Mouse (Mus musculus) megakaryocyte, adult 5-6 weeks (primary cell): ENCODE data around the gene Raver2. TPM values are rescaled to one million over a fixed set of nuclear protein-coding genes. Genes with fewer than 3 reads are reported as not detected.

Experiments
- ATAC-seq: 2 replicates; pipeline ENCODE4 v1.8.0; 2016; ENCODE audit warnings: mild to moderate bottlenecking, inconsistent platforms; ENCODE audit not compliant: poor library complexity, severe bottlenecking
- total RNA-seq, 2 experiments: library from RNA; stranded (forward) in 1 of 2; stranded (reverse) in 1 of 2; fragments of 153-499, 151-499 nt in 1 of 2; fragments of 221-1000, 200-1000 nt in 1 of 2; gene quantifications; 2 replicates each; pipeline versions ENCODE4 v1.2.3 to v1.2.4; 2015 to 2017

Gene Raver2
- total RNA-seq, 2 experiments from 2014 or later: 0.18 TPM; not detected in 1

DNA sequence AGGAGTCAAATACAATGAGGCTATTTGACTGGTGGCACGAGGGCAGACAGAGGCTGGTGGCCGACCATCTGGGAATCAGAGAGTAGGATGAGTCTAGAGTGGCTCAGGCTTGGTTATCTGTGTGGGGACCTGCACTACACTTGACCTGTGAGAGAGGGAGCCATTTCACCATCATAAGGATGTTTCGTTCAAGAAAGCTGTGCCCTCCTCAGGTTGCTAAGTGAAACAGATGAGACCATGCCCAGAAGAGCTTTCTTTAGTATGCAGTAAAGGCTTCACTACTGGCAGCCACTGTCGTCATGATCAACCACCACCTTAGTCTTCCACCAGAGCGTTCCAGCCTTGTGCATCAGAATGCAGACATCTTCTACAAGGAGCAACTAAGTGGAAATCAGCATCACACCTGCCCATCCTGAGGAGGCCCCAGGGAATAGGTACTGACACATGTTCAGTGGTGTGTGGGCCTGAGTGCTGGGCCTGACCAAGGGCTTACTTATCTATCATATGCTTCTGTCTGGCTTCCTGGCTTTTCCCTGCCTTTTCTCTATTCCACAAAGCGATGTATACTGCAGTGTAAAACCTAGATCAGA is 99.5 kb downstream of the Raver2 start:
- ATAC-seq: peak; percentile 61

DNA sequence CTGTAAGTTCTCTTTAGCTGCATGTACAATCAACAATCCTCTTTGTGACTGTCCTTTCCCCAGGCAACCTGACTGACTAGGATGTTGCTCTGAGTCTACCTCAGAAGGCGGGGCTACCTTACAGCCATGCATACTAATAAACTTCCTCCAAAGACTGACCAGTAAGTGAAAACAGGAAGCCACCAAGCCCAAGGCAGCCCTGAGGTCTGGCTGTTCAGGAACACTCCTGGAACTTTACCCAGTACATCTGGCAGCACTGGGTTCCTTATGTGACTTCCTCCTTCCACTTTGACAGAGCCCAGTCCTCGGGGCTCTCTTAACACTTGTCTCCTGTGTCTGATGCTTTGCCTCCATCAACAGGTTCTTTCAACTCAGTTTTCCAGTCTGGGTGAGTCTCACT is 104.0 kb downstream of the Raver2 start:
- ATAC-seq: peak; percentile 85

DNA sequence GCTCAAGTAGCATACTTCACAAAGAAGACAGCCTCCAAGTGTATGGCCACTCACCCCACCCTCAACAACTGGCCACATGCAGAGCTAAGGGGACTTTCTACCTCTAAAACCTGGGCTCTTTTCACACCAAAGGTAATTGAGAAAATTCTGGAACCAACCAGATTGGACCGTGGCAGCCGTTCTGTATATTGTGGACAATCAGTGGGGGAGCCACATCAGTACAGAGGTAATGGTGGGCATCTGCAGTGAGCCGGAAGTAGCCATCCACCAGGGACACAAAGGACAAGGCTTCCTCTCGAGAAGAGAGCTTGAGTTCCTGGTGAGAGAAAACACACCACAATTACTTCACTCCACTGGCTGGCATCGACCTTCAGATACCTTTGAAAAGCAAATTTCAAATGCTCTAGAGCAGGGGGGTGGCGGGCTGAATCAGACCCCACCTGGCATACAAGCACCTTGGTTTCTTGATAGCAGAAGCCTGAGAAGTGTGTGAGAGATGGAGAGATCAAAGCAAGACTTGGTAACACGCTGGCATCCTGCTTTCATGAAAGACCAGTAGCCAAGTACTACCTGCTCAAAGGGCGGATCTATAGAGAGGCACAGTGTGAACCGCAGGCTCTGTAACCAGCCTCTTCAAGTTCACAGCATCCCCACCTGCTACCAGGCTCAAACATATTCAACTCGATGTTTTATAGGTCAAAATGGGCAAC is 106.3 kb downstream of the Raver2 start:
- ATAC-seq: peak; percentile 26; the same call in 1 of the 2 replicates

DNA sequence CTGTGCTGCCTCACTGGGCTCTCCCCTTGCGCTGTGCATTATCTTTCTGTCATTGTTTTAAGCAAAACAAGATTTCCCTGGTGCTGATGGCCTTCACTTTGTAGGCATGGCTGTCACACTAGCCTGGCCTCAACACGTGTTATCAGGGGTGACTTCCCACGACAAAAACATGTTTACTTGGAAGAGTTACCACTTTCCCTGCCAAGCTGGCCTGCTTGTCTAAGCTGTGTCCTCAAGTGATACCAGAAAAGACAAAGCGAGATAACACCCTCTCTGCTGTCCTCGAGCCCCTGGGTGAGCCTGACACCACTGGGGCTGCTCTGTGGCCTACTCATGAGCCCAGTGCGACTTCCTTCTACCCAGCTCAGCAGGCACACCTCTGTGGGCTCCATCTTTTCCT is 107.3 kb downstream of the Raver2 start:
- ATAC-seq: peak; percentile 20

DNA sequence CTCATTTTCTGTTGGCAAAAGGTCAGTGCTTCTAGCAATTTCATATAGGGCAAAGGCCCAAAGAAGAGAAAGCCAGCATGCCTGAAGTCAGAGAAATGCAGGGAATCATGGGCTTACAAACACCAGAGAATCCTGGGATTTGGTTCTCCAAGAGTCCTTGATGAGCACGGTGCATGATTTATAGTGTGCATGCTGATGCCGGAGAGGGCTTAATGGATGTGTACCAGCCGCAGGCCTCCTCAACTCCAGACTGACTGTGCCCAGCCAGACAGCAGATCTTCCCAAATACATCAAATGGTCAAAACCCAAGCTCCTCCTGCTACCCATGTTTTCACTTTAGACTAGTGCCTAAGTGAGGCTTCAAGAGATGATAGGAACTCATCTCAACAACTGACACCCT is 109.0 kb downstream of the Raver2 start:
- no peak for ATAC-seq

DNA sequence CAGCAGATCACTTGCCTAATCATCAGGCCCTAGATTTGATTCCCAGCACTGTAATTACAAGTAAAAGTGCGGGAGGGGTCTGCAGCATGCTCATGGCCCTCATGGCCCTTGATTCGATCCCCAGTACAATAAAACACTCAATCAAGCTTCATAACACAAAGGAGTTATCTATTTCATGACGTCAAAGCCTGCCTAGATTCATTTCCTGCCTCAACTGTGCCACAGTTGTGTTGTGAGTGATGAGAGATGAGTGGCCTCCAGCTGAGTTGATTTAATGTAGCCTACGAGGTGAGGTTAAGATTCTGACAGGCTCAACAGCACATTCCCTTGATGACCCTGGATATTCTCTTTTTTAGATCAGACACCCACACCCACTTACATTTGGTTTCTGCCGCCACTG is 110.3 kb downstream of the Raver2 start:
- no peak for ATAC-seq

DNA sequence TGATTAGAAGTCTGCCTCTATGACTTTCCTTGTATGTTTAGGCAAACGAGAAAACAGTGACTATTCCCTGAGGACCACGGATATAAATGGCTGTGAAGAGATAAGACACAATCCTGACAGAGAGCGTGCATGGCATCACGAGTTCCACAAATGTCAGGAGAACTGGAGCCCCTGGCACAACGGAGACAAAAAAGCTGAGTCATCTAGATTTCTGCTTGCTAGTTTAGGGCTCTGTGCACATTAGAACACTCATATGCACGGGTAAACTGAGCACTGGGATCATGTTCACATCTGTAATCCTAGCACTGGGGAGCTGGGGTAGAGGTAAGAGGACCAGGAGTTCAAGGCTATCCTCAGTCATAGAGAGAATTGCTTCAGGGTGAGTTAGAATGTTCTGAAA is 111.1 kb downstream of the Raver2 start:
- no peak for ATAC-seq

DNA sequence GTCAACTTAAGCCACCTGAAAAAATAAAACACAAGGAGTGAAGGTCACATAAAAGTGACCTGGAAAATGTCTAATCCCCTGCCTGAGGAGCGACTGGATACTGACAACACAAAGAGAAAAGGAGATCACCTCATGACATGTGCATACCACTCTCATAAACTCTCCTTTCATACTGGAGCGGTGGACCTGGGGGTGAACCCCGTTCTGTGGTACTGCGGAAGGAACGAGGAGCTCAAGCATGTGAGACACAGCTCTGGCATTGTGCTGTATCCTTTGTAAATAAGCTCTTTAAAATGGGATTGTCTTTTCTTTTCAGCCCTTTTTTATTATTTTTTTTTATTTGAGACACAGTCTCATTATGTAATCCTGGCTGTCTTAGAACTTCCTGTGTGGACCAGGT is 111.9 kb downstream of the Raver2 start:
- ATAC-seq: no peak

DNA sequence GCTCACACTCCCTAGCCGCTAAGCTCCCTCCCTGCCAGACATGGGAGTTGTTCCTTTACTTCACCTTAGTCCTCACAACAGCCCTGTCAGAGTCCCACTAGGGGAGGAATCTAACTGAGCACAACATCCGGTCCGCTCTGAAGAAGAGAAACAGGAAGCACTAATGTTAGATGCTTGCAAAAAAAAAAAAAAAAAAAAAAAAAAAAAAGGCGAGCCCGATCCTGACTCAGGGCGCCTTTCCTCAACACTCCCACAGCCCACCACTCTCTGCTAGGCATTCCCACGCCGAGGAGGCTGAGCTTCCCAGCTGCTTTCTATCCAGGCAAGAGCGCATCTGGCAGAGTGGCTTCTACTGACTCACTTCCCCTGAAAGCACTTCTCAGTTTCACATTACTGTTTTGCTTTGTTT is 113.8 kb downstream of the Raver2 start:
- ATAC-seq: peak; percentile 82

DNA sequence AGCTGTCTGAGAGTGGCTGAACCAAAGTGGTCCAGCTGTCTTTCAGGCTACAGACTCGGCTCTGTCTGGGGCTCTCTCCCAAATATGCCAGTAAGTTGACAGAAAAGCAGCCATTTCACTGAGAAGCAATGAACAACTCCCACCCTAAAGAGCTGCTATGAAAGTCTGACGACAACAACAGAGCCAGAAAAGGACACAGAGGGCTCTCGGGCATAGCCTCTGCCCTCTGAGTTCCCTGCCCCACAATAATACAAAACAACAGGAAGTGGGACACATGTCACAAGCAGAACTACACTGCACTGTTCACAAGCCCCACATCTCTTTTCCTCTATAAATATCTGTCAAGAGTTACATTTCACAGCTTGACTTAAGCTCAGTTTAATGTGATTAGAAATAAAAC is 116.4 kb downstream of the Raver2 start:
- 0 out of 2 replicates have a peak, but pooled peaks have one; percentile 33 for ATAC-seq

DNA sequence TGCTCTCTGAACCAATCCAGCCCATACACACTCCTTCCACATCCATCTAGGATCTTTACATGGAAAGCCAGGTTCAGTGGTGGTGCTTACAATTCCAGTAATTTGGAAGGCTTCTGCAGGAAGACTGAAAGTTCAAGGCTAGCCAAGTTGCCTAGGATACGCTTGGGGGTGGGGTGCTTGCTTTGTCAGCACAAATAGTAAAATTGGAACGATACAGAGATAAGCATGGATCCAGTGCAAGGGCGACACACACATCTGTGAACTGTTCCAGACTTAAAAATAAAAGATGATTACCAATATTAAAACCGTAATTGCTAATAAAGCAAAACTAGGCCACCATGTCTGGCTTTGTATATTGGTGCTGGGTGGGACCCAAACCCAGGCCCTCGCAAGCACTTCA is 117.8 kb downstream of the Raver2 start:
- no peak for ATAC-seq

DNA sequence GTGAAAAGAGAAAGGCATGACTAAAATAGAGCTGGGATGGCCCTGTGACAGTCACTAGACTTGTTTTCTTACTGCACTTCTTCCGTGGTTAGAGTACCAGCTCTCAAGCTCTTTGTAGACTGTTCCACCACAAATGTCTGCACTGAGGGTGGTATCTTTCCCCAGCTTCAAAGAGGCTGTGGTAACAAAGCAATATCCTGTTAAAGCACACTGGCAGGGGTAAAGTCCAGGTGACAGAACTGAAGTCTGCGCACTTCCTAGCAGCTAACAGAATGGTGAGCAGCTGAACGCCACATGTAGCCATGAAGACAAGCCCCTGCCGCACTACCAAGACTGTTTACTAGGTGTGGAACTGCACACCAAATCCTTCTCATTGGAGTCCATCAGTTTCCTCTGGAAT is 118.6 kb downstream of the Raver2 start:
- ATAC-seq: peak; percentile 20

DNA sequence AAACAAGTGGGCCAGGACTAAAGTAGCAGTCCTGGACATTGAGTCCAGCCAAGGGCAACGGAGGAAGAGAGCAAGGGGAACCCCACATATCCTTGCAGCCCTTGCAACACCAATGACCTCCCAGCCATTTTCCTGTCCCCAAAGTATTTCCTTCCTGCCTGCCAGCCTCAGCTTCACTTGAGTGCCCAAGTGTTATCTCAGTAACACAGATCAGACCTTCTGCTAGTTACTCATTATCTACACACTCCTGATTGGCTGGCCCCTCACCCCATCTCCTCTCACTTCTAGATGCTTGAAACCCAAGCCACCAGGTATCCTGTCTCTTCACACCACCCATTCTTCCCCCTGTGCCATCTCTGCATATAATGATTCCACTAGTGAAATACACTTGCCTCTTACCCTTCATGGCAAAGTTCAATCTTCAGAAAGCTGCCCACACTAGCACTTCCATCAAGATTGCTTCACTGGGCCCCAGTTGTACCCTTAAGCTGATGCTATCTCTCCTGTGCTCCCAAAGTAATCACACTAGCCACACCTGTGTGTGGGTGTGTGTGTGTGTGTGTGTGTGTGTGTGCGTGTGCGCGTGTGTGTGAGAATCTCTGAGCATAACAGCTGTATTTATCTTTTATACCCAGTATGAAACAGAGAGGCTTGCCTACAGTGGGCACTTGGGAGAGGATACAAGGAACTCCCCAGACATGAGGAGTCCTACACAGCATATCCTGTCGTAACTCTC is 123.6 kb downstream of the Raver2 start:
- ATAC-seq: peak; percentile 56

DNA sequence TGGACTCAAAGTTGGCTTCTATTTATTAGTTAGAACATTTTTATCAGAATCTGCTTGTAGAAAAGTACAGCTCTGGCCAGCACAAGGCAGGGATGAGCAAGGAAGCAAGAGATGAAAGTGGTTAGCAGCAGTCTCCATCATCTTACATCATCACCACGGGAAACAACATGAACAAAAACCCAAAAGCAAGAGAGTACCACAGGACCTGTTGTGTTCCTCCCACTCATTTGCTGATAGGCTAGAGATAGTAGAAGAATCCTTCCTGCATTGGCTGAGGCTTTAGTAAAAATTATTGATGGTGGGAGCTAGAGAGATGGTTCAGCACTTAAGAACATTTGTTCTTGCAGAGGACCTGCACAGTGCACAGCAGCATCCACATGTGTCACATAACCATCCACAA is 125.4 kb downstream of the Raver2 start:
- ATAC-seq: no peak

DNA sequence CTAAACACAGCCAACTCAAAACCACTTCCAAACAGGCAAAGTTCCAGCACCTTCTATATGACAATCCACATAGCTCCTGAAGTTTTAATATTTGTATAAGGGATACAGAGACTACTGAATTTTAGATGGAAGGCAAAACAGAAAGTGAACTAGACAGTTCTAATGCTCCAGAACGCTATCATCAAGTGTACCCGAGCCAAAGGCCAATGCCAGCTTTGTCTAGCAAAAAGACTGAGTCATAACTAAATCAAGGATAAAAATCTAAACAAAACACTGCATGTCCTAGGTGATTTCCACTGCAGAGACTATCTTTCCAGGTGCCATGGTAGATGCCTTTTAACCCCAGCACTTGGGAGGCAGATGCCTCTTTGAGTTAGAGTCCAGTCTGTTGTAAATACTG is 127.6 kb downstream of the Raver2 start:
- no peak for ATAC-seq

DNA sequence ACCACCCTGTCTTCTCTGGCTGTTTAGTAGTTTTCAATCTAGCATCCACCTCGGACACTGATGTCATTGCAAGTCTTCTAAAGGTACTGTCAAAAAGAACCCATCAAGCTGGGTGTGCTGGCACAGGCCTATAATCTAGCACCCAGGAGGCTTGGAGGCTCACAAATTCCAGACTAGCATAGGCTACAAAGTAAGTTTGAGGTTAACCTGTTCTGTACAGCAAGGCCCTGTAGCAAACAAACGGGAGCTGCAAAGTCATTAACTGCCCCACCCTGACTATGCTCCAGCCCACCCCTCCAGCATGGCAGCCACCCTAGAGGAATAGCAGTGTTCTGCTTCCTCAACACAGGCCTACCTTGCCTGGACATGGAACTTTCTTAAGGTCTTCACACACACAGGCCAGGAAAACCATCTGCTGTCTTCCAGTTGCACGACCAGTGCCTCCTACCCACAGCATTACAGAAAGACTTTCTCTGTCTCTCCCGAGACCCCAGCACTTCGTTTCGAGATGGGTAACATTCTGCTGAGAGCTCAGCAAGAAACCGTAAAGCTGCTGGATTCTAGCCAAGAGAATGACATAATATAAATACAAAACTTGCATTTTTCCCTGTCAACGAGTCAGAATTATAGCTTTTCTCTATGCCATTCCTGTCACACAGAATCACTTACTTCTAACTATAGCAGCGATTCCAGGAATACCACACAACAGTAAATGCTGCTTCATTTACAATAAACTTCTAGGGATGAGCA is 128.8 kb downstream of the Raver2 start:
- no peak for ATAC-seq

DNA sequence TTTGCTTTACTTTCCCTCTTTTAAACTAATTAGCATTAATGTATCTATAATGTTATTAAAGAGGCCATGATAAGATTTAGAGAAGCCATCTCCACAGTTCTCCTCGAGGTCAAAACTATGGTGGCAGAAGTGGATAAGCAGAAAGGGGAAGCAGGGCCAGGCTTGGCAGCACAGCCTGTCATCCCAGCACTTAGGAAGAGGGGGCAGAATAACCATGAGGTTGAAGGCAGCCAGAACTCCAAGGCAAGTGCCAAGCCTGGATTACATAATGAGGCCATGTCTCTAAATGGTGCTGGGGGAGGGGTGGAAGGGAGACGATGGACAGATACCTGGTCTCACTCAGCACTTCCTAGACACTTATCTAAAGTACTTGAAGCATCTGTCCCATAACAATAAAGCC is 129.6 kb downstream of the Raver2 start:
- ATAC-seq: peak; percentile 88

DNA sequence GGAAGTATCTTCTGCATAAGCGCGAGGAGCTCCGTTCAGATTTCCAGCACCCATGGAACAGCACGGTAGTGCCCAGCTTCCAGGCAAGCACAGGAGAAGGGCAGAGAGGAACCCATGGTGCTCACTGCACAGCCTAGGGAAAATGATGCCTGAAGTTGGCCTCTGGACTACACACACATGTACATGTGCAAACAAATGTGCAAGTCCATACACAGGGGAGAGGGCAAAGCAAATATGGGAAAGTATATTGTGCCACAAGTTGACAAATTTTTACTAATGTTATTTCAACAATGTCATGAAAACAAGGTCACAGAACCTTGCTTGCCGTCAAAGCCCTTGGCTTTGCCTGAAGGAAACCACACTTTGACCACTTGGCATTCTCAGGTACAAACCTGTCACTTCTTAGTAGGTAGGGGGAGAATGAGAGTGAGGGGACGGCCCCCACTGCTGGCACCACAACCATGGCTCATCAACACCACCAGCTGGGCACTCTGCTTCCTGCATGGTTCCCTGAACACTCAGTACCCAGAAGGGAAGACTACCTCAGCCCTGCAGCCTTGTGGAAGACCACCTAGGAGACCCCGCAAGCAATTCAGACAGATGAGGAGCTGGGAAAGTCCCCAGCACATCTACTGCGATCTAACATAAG is 130.8 kb downstream of the Raver2 start:
- ATAC-seq: peak; percentile 47
